Mouse (Mus musculus): ENCODE data around the gene Pank4. TPM values are rescaled to one million over a fixed set of nuclear protein-coding genes. Genes with fewer than 3 reads are reported as not detected.

Gene Pank4
- polyA plus RNA-seq, 1 experiment from 2014 or later = 40.6 TPM

DNA sequence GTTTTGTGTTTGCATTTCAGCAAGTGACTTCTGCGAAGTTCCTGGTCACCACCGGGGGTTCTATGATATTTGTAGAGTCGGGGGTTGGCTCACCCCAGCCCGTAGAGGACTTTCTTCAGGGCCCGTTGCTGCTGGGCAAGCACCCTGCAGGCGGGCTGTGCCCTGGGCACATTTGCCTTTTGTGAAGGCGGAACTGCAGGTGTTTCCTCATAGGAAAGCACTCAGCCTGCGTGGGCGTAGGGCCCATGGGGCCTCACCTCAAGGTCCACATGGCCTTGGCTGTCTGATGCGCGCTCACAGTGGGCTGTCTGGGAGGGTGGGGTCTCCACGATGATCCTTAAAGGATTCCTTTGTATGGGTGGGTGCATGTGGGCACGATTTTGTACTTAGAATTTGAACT, 2.0 kb upstream of the Pank4 start:
- Histone ChIP-seq H3K4me3 (replicated peaks; ENCODE audit: low read length) (peak overlapping the region; percentile 45), H3K36me3 (ENCODE audit: control insufficient read depth, insufficient read depth, low read length) (no peaks in the 10 kb centered on the region), H3K9ac (ENCODE audit: low read length) (no peak overlapping the region), H3K9me3 (replicated peaks; ENCODE audit: control insufficient read depth, low read length) (no peaks in the 10 kb centered on the region), H3K4me2 (ENCODE audit: low read depth, low read length) (peak overlapping the region; percentile 73), H3K27ac (ENCODE audit: low read length) (no peak overlapping the region), H3K27me3 (ENCODE audit: control insufficient read depth, insufficient read depth, low read length) (peaks cover 61% of the 10 kb centered on the region), H3K4me1 (ENCODE audit: control insufficient read depth, insufficient read depth, low read length) (peaks cover 49% of the 10 kb centered on the region)
- 28% methylated on average over 13 of the region's 13 CpGs for WGBS
- ATAC-seq (ENCODE audit: insufficient read depth, low FRiP score) = no peak

DNA sequence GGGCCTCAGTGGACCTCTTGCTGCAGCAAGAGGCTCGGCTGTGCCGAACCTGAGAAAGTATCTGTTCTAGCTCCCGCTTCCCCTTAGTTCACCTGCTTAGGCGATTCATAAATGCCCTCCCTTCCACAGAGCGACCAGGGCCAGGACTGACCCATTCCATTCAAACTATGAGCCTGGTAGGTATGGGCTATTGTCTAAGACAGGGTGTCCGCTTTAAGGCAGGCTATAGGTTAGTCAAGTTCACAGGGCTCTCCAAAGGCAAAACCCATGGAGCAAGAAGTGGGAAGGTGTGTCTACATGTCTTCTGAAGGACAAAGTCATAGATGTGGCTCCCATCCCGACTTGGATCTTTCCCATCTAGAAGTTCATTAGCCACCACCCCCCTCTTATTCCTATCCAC, 1.2 kb upstream of the Pank4 start:
- Histone ChIP-seq H3K27me3 (ENCODE audit: control insufficient read depth, insufficient read depth, low read length) (peaks cover 54% of the 10 kb centered on the region), H3K9ac (ENCODE audit: low read length) (no peak overlapping the region)
- ATAC-seq (ENCODE audit: insufficient read depth, low FRiP score) = no peak

DNA sequence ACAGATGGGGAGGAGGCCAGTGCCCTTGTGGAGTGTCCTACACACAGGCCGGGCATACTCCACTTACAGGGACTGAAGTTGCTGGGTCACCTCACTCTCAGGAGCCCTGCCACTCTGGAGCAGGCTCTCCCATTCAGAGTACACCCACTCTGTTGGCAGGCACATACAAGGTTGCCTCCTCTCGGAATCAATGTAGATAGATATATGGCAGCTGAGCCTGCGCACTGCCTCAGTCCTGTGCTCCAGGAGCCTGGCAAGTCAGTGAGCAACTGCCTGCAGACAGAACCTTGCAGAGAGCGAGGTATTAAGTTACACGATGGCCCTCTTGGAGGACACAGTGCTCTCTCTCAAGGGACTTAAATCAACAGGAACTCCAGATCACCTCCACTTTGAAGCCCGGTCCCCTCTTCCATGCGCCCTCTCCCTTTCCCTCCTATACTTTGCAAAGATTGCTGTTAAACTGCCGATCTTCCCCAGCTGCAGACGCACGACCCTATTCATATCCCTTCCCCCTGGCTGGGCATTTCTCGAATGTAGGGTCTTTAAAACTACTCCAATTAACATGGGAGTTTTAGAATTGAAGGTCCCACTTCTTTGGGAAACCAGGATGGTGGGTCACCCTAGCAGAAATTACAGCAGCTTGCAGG, 610 bp upstream of the Pank4 start:
- H3K36me3 ChIP-seq (ENCODE audit: control insufficient read depth, insufficient read depth, low read length) = no peaks in the 10 kb centered on the region
- peak overlapping the region; percentile 71 for H3K4me2 ChIP-seq (ENCODE audit: low read depth, low read length)
- no peaks in the 10 kb centered on the region for H3K9me3 ChIP-seq (replicated peaks; ENCODE audit: control insufficient read depth, low read length)
- peak overlapping the region; percentile 88 for H3K9ac ChIP-seq (ENCODE audit: low read length)
- WGBS = 40% methylated on average over 11 of the region's 11 CpGs
- H3K27me3 ChIP-seq (ENCODE audit: control insufficient read depth, insufficient read depth, low read length) = peaks cover 50% of the 10 kb centered on the region
- H3K4me1 ChIP-seq (ENCODE audit: control insufficient read depth, insufficient read depth, low read length) = peaks cover 44% of the 10 kb centered on the region
- no peak overlapping the region for H3K27ac ChIP-seq (ENCODE audit: low read length)
- peak overlapping the region; percentile 86 for H3K4me3 ChIP-seq (replicated peaks; ENCODE audit: low read length)
- ATAC-seq (ENCODE audit: insufficient read depth, low FRiP score) = no peak

More for the DNA sequence above, 1.2 kb upstream of the Pank4 start:
- Histone ChIP-seq H3K4me3 (replicated peaks; ENCODE audit: low read length) (no peak overlapping the region), H3K4me1 (ENCODE audit: control insufficient read depth, insufficient read depth, low read length) (peaks cover 49% of the 10 kb centered on the region), H3K9me3 (replicated peaks; ENCODE audit: control insufficient read depth, low read length) (no peaks in the 10 kb centered on the region), H3K4me2 (ENCODE audit: low read depth, low read length) (no peak overlapping the region), H3K27ac (ENCODE audit: low read length) (no peak overlapping the region), H3K36me3 (ENCODE audit: control insufficient read depth, insufficient read depth, low read length) (no peaks in the 10 kb centered on the region)
- WGBS = 87% methylated on average over 7 of the region's 7 CpGs

GRCm38 (mm10) chr4:154964581-154965235, 785 bp downstream of the Pank4 start:
- peaks cover 36% of the 10 kb centered on the region for H3K27me3 ChIP-seq (ENCODE audit: control insufficient read depth, insufficient read depth, low read length)
- no peak for ATAC-seq (ENCODE audit: insufficient read depth, low FRiP score)
- H3K4me1 ChIP-seq (ENCODE audit: control insufficient read depth, insufficient read depth, low read length) = peaks cover 43% of the 10 kb centered on the region
- no peaks in the 10 kb centered on the region for H3K36me3 ChIP-seq (ENCODE audit: control insufficient read depth, insufficient read depth, low read length)
- no peaks in the 10 kb centered on the region for H3K9me3 ChIP-seq (replicated peaks; ENCODE audit: control insufficient read depth, low read length)
- H3K4me3 ChIP-seq (replicated peaks; ENCODE audit: low read length) = peak overlapping the region; percentile 86
- H3K4me2 ChIP-seq (ENCODE audit: low read depth, low read length) = peak overlapping the region; percentile 71
- peak overlapping the region; percentile 89 for H3K27ac ChIP-seq (ENCODE audit: low read length)
- under 1% methylated on average over 32 of the region's 36 CpGs for WGBS
- H3K9ac ChIP-seq (ENCODE audit: low read length) = peak overlapping the region; percentile 88

- Histone ChIP-seq H3K9me3 (replicated peaks; ENCODE audit: control insufficient read depth, low read length) (no peaks in the 10 kb centered on the region), H3K4me3 (replicated peaks; ENCODE audit: low read length) (no peak overlapping the region), H3K36me3 (ENCODE audit: control insufficient read depth, insufficient read depth, low read length) (peaks cover 9% of the 10 kb centered on the region), H3K9ac (ENCODE audit: low read length) (no peak overlapping the region; the same call in 1 of the 2 replicates), H3K4me2 (ENCODE audit: low read depth, low read length) (no peak overlapping the region), H3K27me3 (ENCODE audit: control insufficient read depth, insufficient read depth, low read length) (peaks cover 24% of the 10 kb centered on the region), H3K4me1 (ENCODE audit: control insufficient read depth, insufficient read depth, low read length) (peaks cover 35% of the 10 kb centered on the region), H3K27ac (ENCODE audit: low read length) (no peak overlapping the region)
- WGBS = 77% methylated on average over 3 of the region's 3 CpGs
- no peak for ATAC-seq (ENCODE audit: insufficient read depth, low FRiP score)
Measured at GRCm38 (mm10) chr4:154965856-154966255, 1.9 kb downstream of the Pank4 start.

DNA sequence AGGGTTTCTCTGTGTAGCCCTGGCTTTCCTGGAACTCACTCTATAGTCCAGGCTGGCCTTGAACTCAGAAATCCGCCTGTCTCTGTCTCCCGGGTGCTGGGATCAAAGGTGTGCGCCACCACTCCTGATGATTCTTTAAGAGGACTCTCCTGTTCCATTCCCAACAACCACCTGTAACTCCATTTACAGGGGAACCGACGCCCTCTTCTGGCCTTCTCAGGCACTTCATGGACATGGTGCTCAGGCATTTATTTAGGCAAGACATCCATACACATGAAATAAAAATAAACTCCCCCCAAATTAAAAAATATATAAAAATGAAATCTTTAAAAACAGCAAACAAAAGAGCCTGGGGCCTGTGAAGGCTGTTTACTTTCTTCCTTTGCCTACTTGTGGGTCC, 3.2 kb downstream of the Pank4 start:
- H3K9ac ChIP-seq (ENCODE audit: low read length) = no peak overlapping the region
- ATAC-seq (ENCODE audit: insufficient read depth, low FRiP score) = no peak
- H3K4me3 ChIP-seq (replicated peaks; ENCODE audit: low read length) = no peak overlapping the region
- H3K4me2 ChIP-seq (ENCODE audit: low read depth, low read length) = no peak overlapping the region
- H3K36me3 ChIP-seq (ENCODE audit: control insufficient read depth, insufficient read depth, low read length) = peaks cover 21% of the 10 kb centered on the region
- H3K4me1 ChIP-seq (ENCODE audit: control insufficient read depth, insufficient read depth, low read length) = peaks cover 23% of the 10 kb centered on the region
- 67% methylated on average over 5 of the region's 5 CpGs for WGBS
- peaks cover 11% of the 10 kb centered on the region for H3K27me3 ChIP-seq (ENCODE audit: control insufficient read depth, insufficient read depth, low read length)
- H3K9me3 ChIP-seq (replicated peaks; ENCODE audit: control insufficient read depth, low read length) = no peaks in the 10 kb centered on the region
- H3K27ac ChIP-seq (ENCODE audit: low read length) = no peak overlapping the region

DNA sequence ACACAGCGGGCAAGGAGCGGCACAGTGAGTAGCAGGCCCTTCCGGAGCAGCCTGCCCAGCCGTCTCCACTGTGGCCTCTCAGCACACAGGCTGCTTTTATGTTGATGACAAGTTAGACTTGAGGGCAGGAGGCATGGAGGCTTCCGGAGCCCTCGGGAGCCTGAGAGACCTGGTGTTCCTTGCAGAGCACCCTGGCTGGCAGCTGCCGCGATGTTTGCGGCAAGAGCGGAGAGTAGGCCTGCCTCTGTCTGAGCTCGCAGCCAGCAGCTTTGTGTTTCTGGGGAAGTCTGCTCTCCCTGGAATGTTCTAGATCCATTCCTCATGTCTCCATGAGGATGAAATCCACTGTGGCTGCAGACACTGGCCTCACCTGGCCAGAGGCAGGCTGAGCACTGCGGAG, 8.6 kb downstream of the Pank4 start:
- H3K4me3 ChIP-seq (replicated peaks; ENCODE audit: low read length) = no peak overlapping the region
- no peaks in the 10 kb centered on the region for H3K4me1 ChIP-seq (ENCODE audit: control insufficient read depth, insufficient read depth, low read length)
- 96% methylated on average over 12 of the region's 12 CpGs for WGBS
- no peaks in the 10 kb centered on the region for H3K9me3 ChIP-seq (replicated peaks; ENCODE audit: control insufficient read depth, low read length)
- no peak for ATAC-seq (ENCODE audit: insufficient read depth, low FRiP score)
- H3K27ac ChIP-seq (ENCODE audit: low read length) = peak overlapping the region; percentile 32; the same call in 1 of the 2 replicates
- no peak overlapping the region for H3K9ac ChIP-seq (ENCODE audit: low read length)
- no peak overlapping the region for H3K4me2 ChIP-seq (ENCODE audit: low read depth, low read length)
- H3K27me3 ChIP-seq (ENCODE audit: control insufficient read depth, insufficient read depth, low read length) = no peaks in the 10 kb centered on the region
- H3K36me3 ChIP-seq (ENCODE audit: control insufficient read depth, insufficient read depth, low read length) = peaks cover 44% of the 10 kb centered on the region

DNA sequence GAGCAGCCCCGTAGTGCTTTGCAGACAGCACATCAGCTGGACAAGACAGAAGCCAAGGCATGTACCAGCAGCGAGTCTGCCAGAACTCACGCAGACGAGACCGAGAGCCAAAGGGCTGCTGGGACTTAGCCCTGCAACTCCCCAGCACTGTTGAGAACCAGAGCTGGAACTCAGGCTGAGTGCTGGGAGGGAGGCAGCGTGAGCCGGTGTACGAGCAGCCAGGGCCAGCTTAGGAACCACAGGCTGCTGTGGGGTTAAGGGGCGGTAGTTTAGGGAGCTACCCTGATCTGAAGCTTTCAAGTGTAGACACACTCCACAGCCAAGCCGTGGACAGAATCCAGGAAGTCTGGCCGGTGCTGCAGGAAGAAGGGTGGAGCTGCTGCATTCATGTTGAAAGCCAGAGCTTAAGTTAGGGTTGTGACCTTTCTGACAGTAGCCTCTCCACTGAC, 10.3 kb downstream of the Pank4 start:
- Histone ChIP-seq H3K9ac (ENCODE audit: low read length) (no peak overlapping the region), H3K4me2 (ENCODE audit: low read depth, low read length) (no peak overlapping the region), H3K4me1 (ENCODE audit: control insufficient read depth, insufficient read depth, low read length) (no peaks in the 10 kb centered on the region), H3K9me3 (replicated peaks; ENCODE audit: control insufficient read depth, low read length) (no peaks in the 10 kb centered on the region), H3K27me3 (ENCODE audit: control insufficient read depth, insufficient read depth, low read length) (no peaks in the 10 kb centered on the region), H3K36me3 (ENCODE audit: control insufficient read depth, insufficient read depth, low read length) (peaks cover 55% of the 10 kb centered on the region), H3K4me3 (replicated peaks; ENCODE audit: low read length) (no peak overlapping the region), H3K27ac (ENCODE audit: low read length) (no peak overlapping the region)
- 87% methylated on average over 11 of the region's 11 CpGs for WGBS
- ATAC-seq (ENCODE audit: insufficient read depth, low FRiP score) = no peak

DNA sequence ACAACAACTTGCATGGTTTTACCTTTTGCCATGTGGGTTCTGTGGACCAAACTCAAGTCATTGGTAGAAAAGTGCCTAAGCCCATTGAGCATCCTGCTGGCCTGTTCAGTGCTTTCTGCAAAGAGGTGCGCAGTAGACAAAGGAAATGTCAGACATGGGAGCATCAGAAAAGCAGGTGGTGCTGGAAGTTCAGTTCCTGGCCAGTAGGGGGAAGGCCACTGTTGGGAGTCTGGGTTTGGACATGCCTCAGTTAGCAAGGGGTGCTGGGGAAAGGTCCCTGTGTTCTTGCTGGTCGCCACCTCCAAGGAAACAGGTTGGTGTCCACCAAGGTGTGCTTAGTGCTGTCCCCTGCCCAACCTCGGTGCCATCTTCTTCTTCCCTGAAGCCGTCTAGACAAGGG, 16.2 kb downstream of the Pank4 start:
- peaks cover 13% of the 10 kb centered on the region for H3K36me3 ChIP-seq (ENCODE audit: control insufficient read depth, insufficient read depth, low read length)
- ATAC-seq (ENCODE audit: insufficient read depth, low FRiP score) = no peak
- no peak overlapping the region for H3K4me2 ChIP-seq (ENCODE audit: low read depth, low read length)
- WGBS = 83% methylated on average over 4 of the region's 4 CpGs
- H3K4me3 ChIP-seq (replicated peaks; ENCODE audit: low read length) = no peak overlapping the region
- 0 out of 2 replicates have a peak, but pooled peaks cover 6% of the 10 kb centered on the region for H3K4me1 ChIP-seq (ENCODE audit: control insufficient read depth, insufficient read depth, low read length)
- H3K9ac ChIP-seq (ENCODE audit: low read length) = no peak overlapping the region
- H3K27me3 ChIP-seq (ENCODE audit: control insufficient read depth, insufficient read depth, low read length) = no peaks in the 10 kb centered on the region
- no peak overlapping the region for H3K27ac ChIP-seq (ENCODE audit: low read length)
- no peaks in the 10 kb centered on the region for H3K9me3 ChIP-seq (replicated peaks; ENCODE audit: control insufficient read depth, low read length)

Data from stomach, embryonic 16.5 days (tissue).